Mouse (Mus musculus): ENCODE measurements around the gene Ak1.

Ak1 gene

GRCm38 (mm10) chr2:32599409-32599808 lies 22.1 kb upstream of the Ak1 start, which contains the start of gene St6galnac6:
TSS of gene St6galnac6 (plus strand) at chr2:32599709.
- WGBS = 92% methylated on average over 3 of the region's 3 CpGs

DNA sequence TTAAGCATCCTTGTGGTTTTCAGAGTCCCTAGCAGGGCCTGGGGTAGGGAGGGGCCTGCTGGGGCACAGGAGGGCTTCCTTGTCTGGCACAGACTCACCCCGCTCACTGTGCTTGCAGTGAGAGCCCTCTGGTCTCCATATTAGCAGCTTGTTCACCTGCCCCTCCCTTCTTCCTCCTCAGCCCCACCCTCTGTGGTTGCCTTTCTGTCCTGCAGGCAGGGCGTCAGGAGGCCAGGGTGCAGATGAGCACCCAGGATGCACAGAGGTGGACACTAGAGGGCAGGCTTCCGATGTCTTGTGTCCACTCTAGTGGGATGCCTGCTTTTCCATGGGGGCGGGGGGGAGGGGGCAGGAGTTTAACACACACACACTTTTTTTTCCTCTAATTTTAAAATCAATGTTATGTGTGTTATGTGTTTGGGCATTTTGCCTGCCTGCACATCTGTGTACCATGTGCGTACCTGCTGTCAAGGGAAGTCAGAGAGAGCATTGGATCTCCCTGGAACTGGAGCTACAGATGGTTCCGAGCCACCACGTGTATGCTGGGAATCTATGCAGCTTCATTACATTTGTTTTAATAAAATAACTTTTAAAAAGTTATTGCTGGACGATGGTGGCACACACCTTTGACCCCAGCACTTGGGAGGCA lies 20.0 kb upstream of the Ak1 start:
- WGBS = 33% methylated on average over 8 of the region's 8 CpGs

- under 1% methylated on average over 11 of the region's 11 CpGs for WGBS
Measured at GRCm38 (mm10) chr2:32602600-32603054, 18.9 kb upstream of the Ak1 start.

DNA sequence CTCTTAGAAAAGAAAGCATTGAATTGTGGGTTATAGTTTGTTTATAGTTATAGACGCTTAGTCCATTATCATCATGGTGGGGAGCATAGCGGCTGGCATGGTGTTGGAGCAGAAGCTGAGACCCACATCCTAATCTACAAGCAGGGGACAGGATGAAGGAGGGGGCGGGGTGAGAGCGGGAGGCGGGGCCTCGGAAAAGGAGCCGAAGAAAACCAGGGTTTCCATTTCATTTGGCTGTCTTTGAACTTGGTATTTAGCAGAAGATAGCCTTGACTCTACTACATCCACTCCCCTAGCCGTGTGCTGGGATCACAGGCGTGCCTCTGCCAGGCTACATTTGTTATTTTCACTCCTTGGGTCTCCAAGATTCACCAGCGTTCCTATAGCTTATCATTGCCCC lies 16.9 kb upstream of the Ak1 start:
- 46% methylated on average over 10 of the region's 10 CpGs for WGBS

GRCm38 (mm10) chr2:32606161-32607142 lies 15.1 kb upstream of the Ak1 start:
- 12% methylated on average over 53 of the region's 55 CpGs for WGBS

DNA sequence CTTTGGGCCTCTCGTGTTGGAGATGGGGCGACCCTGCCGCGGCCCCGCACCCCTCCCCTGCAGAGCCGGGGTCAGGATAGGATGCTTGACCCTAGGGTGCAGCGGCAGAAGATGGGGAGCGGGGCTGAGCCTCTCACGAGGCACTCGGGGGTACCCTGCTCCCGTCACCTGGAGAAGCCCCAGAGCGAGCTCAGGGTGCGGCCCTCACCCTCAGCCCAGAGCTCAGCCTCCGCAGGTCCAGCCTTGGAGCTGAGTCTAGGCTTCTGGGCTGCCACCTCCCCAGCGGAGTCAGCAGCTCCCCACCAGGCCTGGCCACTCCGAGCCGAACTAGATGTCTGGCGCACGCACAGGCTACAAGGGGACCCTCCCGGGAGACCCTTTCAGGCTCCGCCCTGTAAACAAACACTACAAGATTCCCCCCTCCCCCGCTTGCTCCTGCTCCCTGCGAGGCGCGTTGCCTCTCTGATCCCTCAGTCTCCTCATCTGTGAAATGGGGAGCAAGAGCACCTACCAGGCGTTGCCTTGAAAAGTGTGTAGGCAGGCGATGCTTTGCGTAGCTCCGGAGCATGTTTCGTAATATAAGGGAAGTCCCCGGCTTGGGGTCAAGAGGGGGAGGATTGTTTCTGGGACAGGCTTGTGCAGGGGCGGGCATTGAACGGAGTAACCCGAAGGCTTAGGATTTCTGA lies 14.2 kb upstream of the Ak1 start:
- WGBS = 6% methylated on average over 34 of the region's 34 CpGs

DNA sequence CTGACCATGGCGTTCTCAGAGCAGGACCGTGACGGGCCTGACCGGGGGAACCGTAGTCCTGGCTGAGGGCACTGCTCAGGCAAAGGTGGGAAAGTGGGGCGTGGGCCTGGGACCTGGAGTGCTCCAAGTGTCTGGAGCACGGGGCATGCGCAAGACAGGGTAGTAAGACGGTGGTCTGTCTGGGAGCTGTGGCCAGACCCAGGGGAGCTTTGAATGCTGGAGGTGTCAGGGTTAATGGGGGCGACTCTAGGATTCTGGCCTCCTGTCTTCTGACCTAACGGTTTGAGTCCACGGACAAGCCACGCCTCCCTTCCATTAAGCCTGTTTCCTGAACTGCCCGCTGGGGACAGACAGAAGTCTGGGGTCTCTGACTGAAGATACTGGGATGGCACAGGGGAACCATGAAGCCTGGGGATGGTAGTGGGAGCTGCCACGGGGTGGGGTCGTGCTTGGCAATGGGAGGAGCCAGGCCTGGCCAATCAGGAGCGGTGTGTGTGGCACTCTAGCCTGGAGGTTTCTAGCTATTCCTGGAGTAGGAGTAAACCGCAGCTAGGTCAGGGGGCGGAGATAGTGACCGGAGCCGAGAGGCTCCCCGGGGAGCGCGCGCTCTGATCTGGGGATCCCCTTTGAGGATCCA lies 13.3 kb upstream of the Ak1 start:
- 14% methylated on average over 25 of the region's 25 CpGs for WGBS

- WGBS = 62% methylated on average over 18 of the region's 18 CpGs
Measured at GRCm38 (mm10) chr2:32608778-32609435, 12.7 kb upstream of the Ak1 start.

- 8% methylated on average over 23 of the region's 23 CpGs for WGBS
Measured at GRCm38 (mm10) chr2:32610610-32611229, 10.8 kb upstream of the Ak1 start.

- WGBS = 80% methylated on average over 26 of the region's 26 CpGs
Measured at GRCm38 (mm10) chr2:32612274-32612673, 9.3 kb upstream of the Ak1 start.

DNA sequence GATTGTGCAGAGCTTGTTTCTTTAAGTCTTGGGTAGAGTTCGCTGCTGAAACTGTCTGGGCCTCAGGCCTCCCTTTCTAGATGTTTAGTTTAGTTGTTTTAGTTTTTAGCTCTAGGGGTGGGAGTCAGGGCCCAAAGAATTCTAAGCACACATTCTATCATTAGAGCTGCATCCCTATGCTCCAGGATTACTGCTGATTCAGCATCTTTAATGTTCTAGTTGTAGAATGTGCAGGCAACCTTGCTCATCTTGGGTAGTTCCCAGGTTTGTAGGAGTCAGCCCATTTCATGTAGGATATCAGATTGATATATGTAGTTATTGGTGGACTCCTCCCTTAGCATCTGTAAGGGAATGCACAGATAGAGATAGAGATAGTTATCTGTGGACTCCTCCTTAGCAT lies 4.4 kb upstream of the Ak1 start:
- 100% methylated on average over 1 of the region's 1 CpGs for WGBS

DNA sequence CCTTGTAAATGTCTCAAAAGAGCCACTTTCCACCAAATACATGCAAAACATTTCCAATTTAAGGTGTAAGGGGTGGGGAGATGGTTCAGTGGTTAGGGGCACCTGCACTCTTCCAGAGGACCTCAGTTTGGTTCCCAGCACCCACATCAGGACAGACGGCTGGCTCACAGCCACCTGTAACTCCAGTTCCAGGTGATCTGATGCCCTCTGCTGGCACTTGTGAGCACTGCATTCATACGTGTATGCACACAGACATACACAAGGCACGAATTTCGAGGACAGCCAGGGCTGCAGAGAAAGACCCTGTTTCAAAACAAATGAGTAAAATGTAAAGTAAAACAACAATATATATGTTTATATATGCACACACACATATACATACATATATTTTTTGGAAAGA lies 4.0 kb upstream of the Ak1 start:
- WGBS = 96% methylated on average over 4 of the region's 4 CpGs

- 78% methylated on average over 9 of the region's 9 CpGs for WGBS
Measured at GRCm38 (mm10) chr2:32618051-32618450, 3.5 kb upstream of the Ak1 start.

- WGBS = 68% methylated on average over 4 of the region's 4 CpGs
Measured at GRCm38 (mm10) chr2:32620682-32621516, 659 bp upstream of the Ak1 start.

DNA sequence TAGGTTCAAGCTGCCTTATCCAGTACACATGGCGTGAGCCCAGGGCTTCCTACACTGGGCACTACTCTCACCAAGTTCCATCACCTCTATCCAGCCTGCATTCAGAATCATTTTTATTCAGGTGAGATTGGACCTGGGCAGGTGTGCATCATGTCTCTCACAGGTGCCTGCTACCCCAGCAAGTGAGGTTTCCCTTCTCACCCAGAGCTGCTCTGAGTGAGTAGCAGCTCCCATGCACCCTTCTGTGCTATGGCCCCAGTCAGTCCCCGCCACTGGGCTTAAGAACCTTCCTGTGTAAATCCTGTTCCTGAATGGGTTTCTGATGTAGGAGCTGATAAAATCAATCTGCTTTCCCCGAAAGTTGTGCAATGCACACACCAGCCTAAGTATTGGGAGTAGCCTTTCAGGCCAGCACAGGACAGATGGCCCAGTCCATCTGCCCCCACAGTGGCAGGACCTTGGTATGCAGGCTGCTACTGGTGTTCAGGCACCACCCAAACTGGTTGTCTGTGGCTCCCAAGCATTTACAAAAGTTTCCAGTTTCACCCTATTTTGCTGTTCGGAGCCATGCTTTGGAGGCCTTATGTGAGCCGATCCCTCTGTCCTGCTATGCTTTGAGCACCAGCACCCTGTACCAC lies 2.7 kb downstream of the Ak1 start:
- WGBS = 87% methylated on average over 5 of the region's 5 CpGs

GRCm38 (mm10) chr2:32625212-32625872 lies 3.8 kb downstream of the Ak1 start:
- WGBS = 5% methylated on average over 13 of the region's 13 CpGs

DNA sequence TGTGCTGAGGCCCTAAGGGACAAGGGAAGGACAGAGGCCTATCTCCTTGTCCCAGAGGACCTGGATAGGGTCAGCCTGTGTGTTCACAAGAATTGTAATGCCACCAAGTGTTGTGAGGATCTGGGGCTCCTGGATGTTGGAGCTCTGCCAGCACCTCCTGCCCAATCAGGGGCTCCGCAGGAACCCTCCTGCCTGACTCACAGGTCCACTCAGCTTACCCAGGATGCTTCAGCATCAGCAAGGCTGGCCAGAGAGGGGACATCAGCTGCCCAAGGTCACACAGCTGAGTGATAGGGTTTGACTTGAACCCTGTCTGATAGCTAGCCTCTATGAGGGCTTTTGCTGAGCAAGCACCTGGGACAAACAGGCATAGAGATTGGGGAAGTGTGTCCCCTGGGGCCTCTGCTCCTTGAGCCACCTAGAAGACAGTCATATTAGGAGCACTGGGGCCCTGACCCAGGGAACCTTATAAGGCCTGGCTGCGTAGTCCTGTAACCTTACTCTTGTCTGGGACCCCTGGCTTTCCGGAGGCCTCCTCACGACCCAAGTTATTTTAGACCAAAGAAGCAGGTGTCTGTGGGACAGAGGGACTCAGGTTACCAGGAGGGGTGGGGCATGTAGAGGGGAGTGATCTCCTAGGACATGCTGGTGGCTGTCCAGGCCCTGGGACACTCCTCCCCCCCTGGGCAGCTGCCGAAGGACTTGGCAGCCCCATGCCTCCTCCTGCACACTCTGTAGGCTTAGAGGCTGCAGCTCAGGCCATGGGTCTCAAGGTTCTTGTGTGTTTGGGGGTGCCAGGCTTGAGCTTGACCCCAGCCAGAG lies 4.5 kb downstream of the Ak1 start:
- WGBS = 31% methylated on average over 5 of the region's 5 CpGs

Measured in cerebral cortex, adult 2 months (tissue).